Mouse (Mus musculus): ENCODE data around the gene Celf1. TPM values are rescaled to one million over a fixed set of nuclear protein-coding genes. Genes with fewer than 3 reads are reported as not detected.
A peak's percentile ranks its signal among the peaks of the same experiment; 100 is the strongest.

The Celf1 gene
- total and polyA plus RNA-seq, 3 experiments, result 29.7 to 69.7 (median 52.8) TPM

DNA sequence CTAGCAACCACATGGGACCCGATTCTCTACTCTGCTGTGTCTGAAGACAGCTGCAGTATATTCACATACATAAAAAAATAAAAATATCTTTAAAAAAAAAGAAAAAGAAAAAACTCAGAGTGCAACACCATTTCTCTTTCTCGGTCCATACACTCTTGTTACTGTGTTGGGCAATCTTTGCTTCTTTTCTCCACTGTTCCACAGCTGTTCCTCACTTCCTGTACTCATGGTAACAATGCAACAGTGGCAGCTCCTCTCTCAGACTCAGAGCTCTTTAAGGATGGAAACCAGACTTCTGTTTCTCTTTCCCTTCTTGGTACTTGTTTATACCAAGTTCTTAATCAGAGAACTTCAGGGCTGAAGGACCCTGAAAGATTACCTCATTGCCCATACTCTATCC, 36.8 kb upstream of the Celf1 start:
- TF ChIP-seq MXI1 (IDR thresholded peaks at IDR 0.05; ENCODE audit: low read depth, low read length), result no peak
- TF ChIP-seq RAD21 (IDR thresholded peaks at IDR 0.05; ENCODE audit: low read depth, low read length), result no peak
- TF ChIP-seq ZC3H11A (IDR thresholded peaks at IDR 0.05; ENCODE audit: low read depth, low read length), result no peak
- no peak for TF ChIP-seq PAX5 (IDR thresholded peaks at IDR 0.05; ENCODE audit: low read length)
- no peak for TF ChIP-seq MAZ (IDR thresholded peaks at IDR 0.05; ENCODE audit: low read depth, low read length)
- TF ChIP-seq CTCF (conservative IDR thresholded peaks at IDR 0.05 in 1 of 2, IDR thresholded peaks at IDR 0.05 in 1 of 2; ENCODE audit: low read depth in 2 of 2, low read length in 2 of 2), result no peak
- no peak for TF ChIP-seq ELF1 (IDR thresholded peaks at IDR 0.05; ENCODE audit: low read depth, low read length)
- H3K9ac ChIP-seq (ENCODE audit: insufficient read depth, low read depth), result peak overlapping the region; percentile 63
- in situ Hi-C loops (cut with MboI; ENCODE audit: low pct_ligation_motif_present, low pct_unique_long_range_greater_than_20kb, low sequenced_read_pairs), result no loop called here
- H3K79me2 ChIP-seq (replicated peaks; ENCODE audit: control insufficient read depth, extremely low read depth, insufficient read depth, poor library complexity, severe bottlenecking), result peaks cover 29% of the 10 kb centered on the region
- H3K27ac ChIP-seq (ENCODE audit: insufficient read depth, low read depth), result no peak overlapping the region
- no peaks in the 10 kb centered on the region for H3K9me3 ChIP-seq (replicated peaks; ENCODE audit: low read length)
- dilution Hi-C loops (cut with MboI; ENCODE audit: extremely low pct_ligation_motif_present, extremely low pct_unique_long_range_greater_than_20kb, low sequenced_read_pairs), result no loop called here
- peaks cover 33 to 66% of the 10 kb centered on the region in 2 experiments for H3K36me3 ChIP-seq (replicated peaks in 1 of 2; ENCODE audit: control insufficient read depth in 1 of 2, insufficient read depth in 1 of 2, low read length in 1 of 2)
- DNase-seq (ENCODE audit: extremely low read depth), result no peak
- peak overlapping the region; percentile 81 to 100 (median 95) for H3K4me3 ChIP-seq (replicated peaks in 1 of 3; ENCODE audit: low read depth in 2 of 3, low read length in 2 of 3, poor library complexity in 1 of 3)
- peaks cover 9 to 36% of the 10 kb centered on the region in 2 experiments for H3K4me1 ChIP-seq (ENCODE audit: control insufficient read depth in 1 of 2, insufficient read depth in 2 of 2)
- H3K4me2 ChIP-seq (ENCODE audit: insufficient read depth, low read depth, poor library complexity, severe bottlenecking), result peak overlapping the region; percentile 99
- no peaks in the 10 kb centered on the region for H3K27me3 ChIP-seq (replicated peaks)

- H3K4me3 ChIP-seq (replicated peaks in 1 of 3; ENCODE audit: low read depth in 2 of 3, low read length in 2 of 3, poor library complexity in 1 of 3), result peak within 1 kb of the TSS; percentile 81 to 100 (median 95)
- H3K79me2 ChIP-seq (replicated peaks; ENCODE audit: control insufficient read depth, extremely low read depth, insufficient read depth, poor library complexity, severe bottlenecking), result peaks cover 29% of the 10 kb centered on the region
- H3K27me3 ChIP-seq (replicated peaks), result no peaks in the 10 kb centered on the region
- H3K27ac ChIP-seq (ENCODE audit: insufficient read depth, low read depth), result peak within 1 kb of the TSS; percentile 57; the same call in 1 of the 2 replicates
- DNase-seq (ENCODE audit: extremely low read depth), result peak; percentile 92
- in situ Hi-C loops (cut with MboI; ENCODE audit: low pct_ligation_motif_present, low pct_unique_long_range_greater_than_20kb, low sequenced_read_pairs) (no loop called here), dilution Hi-C loops (cut with MboI; ENCODE audit: extremely low pct_ligation_motif_present, extremely low pct_unique_long_range_greater_than_20kb, low sequenced_read_pairs) (no loop called here)
- peaks cover 9 to 36% of the 10 kb centered on the region in 2 experiments for H3K4me1 ChIP-seq (ENCODE audit: control insufficient read depth in 1 of 2, insufficient read depth in 2 of 2)
- peaks cover 34 to 66% of the 10 kb centered on the region in 2 experiments for H3K36me3 ChIP-seq (replicated peaks in 1 of 2; ENCODE audit: control insufficient read depth in 1 of 2, insufficient read depth in 1 of 2, low read length in 1 of 2)
- no peaks in the 10 kb centered on the region for H3K9me3 ChIP-seq (replicated peaks; ENCODE audit: low read length)
- peak within 1 kb of the TSS; percentile 69 for H3K9ac ChIP-seq (ENCODE audit: insufficient read depth, low read depth)
- H3K4me2 ChIP-seq (ENCODE audit: insufficient read depth, low read depth, poor library complexity, severe bottlenecking), result peak within 1 kb of the TSS; percentile 99
- TF ChIP-seq USF1 (IDR thresholded peaks at IDR 0.05; ENCODE audit: low read depth, low read length) (no peak), RCOR1 (conservative IDR thresholded peaks at IDR 0.05; ENCODE audit: low read depth, low read length) (no peak), PAX5 (IDR thresholded peaks at IDR 0.05; ENCODE audit: low read length) (no peak), ELF1 (IDR thresholded peaks at IDR 0.05; ENCODE audit: low read depth, low read length) (peak; percentile 84), TCF12 (IDR thresholded peaks at IDR 0.05; ENCODE audit: low read depth, low read length) (peak; percentile 92), EP300 (IDR thresholded peaks at IDR 0.05; ENCODE audit: low read length) (no peak), MEF2A (IDR thresholded peaks at IDR 0.05; ENCODE audit: borderline replicate concordance, low read depth, low read length) (peak; percentile 70), ZKSCAN1 (IDR thresholded peaks at IDR 0.05; ENCODE audit: borderline replicate concordance, low read depth, low read length) (no peak), RAD21 (IDR thresholded peaks at IDR 0.05; ENCODE audit: low read depth, low read length) (no peak), SMC3 (IDR thresholded peaks at IDR 0.05; ENCODE audit: low read depth, low read length) (no peak), BHLHE40 (IDR thresholded peaks at IDR 0.05; ENCODE audit: low read depth, low read length) (0 out of 2 replicates have a peak, but pooled peaks have one; percentile 35), MAFK (IDR thresholded peaks at IDR 0.05; ENCODE audit: insufficient replicate concordance, low read length) (no peak), ZNF384 (IDR thresholded peaks at IDR 0.05; ENCODE audit: low read depth, low read length) (no peak), SIN3A (IDR thresholded peaks at IDR 0.05; ENCODE audit: low read length) (peak; percentile 95), NRF1 (IDR thresholded peaks at IDR 0.05; ENCODE audit: low read depth, low read length) (peak; percentile 63), ETS1 (conservative IDR thresholded peaks at IDR 0.05; ENCODE audit: low read depth, low read length) (no peak), GABPA (IDR thresholded peaks at IDR 0.05; ENCODE audit: insufficient replicate concordance, low read depth, low read length) (peak; percentile 30; the same call in 1 of the 2 replicates), USF2 (conservative IDR thresholded peaks at IDR 0.05; ENCODE audit: low read depth, low read length) (no peak), JUND (conservative IDR thresholded peaks at IDR 0.05; ENCODE audit: low read depth, low read length) (no peak), E2F4 (IDR thresholded peaks at IDR 0.05; ENCODE audit: insufficient replicate concordance, low read depth, low read length) (no peak), HCFC1 (IDR thresholded peaks at IDR 0.05; ENCODE audit: low read depth, low read length) (peak; percentile 94), NELFE (IDR thresholded peaks at IDR 0.05; ENCODE audit: low read depth, low read length) (peak; percentile 97), MYC (IDR thresholded peaks at IDR 0.05; ENCODE audit: low read depth, low read length) (peak; percentile 64; the same call in 1 of the 2 replicates), JUN (IDR thresholded peaks at IDR 0.05; ENCODE audit: insufficient read depth, low read depth, low read length) (no peak), MXI1 (IDR thresholded peaks at IDR 0.05; ENCODE audit: low read depth, low read length) (peak; percentile 93), MAX (IDR thresholded peaks at IDR 0.05; ENCODE audit: low read length) (peak; percentile 53; the same call in 1 of the 2 replicates), IRF4 (IDR thresholded peaks at IDR 0.05; ENCODE audit: low read depth, low read length) (peak; percentile 81), POLR2A (IDR thresholded peaks at IDR 0.05; ENCODE audit: low read depth, low read length) (peak; percentile 94)
Observed at GRCm38 (mm10) chr2:90904076-90904855, 35.9 kb upstream of the Celf1 start, which contains the start of the genes Kbtbd4 and Ndufs3. Gene Kbtbd4, plus strand, starts transcription at chr2:90904740. Gene Ndufs3, minus strand, starts transcription at chr2:90904827.
